Mouse (Mus musculus): Measurements from ENCODE around the gene Adcy7.

DNA sequence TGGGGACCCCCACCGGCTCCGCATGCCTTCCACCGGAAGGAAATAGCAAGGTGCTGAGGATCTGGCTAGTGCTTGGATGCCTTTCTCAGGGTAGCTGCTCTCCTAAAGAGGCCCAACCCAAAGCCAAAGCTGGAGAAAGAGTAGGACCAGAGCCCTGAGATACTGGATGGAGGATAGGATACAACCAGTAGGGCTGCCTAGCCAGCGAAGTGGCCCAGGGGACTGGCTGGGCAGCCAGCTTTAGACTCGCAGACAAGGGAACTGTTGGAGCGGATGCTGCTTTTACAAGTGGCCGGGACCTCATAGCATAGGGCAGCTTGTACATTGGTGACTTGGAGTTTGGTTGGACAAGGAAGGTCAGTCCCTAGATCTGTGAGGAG lies 838 bp downstream of the Adcy7 start:
- TF ChIP-seq CTCF (IDR thresholded peaks at IDR 0.05; ENCODE audit: low read depth) (no peak), EP300 (optimal IDR thresholded peaks at IDR 0.05) (no peak)

All from stomach, postnatal 0 days (tissue).